1 mouse cellular context compared by ENCODE assay signal in genomic region chr10:85389286-85390139, GRCm38 (mm10).
TF ChIP-seq lines count a peak whose summit lies in the region.

No protein-coding gene starts in this region.

TF ChIP-seq in CH12.LX, 34 proteins besides CTCF, POLR2A, EP300 and RAD21 (continued from another document):
- TF ChIP-seq ZC3H11A (IDR thresholded peaks at IDR 0.05; ENCODE audit: low read depth, low read length) (no peak), RCOR1 (conservative IDR thresholded peaks at IDR 0.05; ENCODE audit: low read depth, low read length) (0 out of 2 replicates have a peak, but pooled peaks have one; percentile 44), UBTF (IDR thresholded peaks at IDR 0.05; ENCODE audit: low read depth, low read length) (no peak), USF1 (IDR thresholded peaks at IDR 0.05; ENCODE audit: low read depth, low read length) (no peak), PAX5 (IDR thresholded peaks at IDR 0.05; ENCODE audit: low read length) (no peak), ZKSCAN1 (IDR thresholded peaks at IDR 0.05; ENCODE audit: borderline replicate concordance, low read depth, low read length) (no peak; the same call in 1 of the 2 replicates), E2F4 (IDR thresholded peaks at IDR 0.05; ENCODE audit: insufficient replicate concordance, low read depth, low read length) (no peak), BHLHE40 (IDR thresholded peaks at IDR 0.05; ENCODE audit: low read depth, low read length) (peak; percentile 96), USF2 (conservative IDR thresholded peaks at IDR 0.05; ENCODE audit: low read depth, low read length) (no peak), MAZ (IDR thresholded peaks at IDR 0.05; ENCODE audit: low read depth, low read length) (peak; percentile 77; the same call in 1 of the 2 replicates), CHD2 (IDR thresholded peaks at IDR 0.05; ENCODE audit: low read length) (peak; percentile 90), TBP (conservative IDR thresholded peaks at IDR 0.05; ENCODE audit: low read depth, low read length) (no peak)
